Mouse (Mus musculus) erythroid progenitor cell, adult 5-6 weeks (primary cell): ENCODE results near the gene Rtf1. TPM values are rescaled to one million over a fixed set of nuclear protein-coding genes. Genes with fewer than 3 reads are reported as not detected.

ENCODE experiments used
- ATAC-seq: replicated peaks from 2 replicates; pipeline ENCODE4 v1.8.0; 2016; ENCODE audit warnings: moderate number of reproducible peaks, mild to moderate bottlenecking, moderate TSS enrichment, inconsistent platforms; ENCODE audit not compliant: poor library complexity, low FRiP score, severe bottlenecking
- total RNA-seq, 2 experiments: library from RNA; stranded (forward) in 1 of 2; stranded (reverse) in 1 of 2; fragments of 150-400 nt in 1 of 2; fragments of 186-747, 209-891 nt in 1 of 2; gene quantifications; 2 replicates each; pipeline versions ENCODE4 v1.2.3 to v1.2.4; 2015 to 2017; ENCODE audit warnings: low replicate concordance in 2 of 2

Rtf1 gene
- total RNA-seq, 2 experiments from 2014 or later = 23.8 to 42.3 TPM

DNA sequence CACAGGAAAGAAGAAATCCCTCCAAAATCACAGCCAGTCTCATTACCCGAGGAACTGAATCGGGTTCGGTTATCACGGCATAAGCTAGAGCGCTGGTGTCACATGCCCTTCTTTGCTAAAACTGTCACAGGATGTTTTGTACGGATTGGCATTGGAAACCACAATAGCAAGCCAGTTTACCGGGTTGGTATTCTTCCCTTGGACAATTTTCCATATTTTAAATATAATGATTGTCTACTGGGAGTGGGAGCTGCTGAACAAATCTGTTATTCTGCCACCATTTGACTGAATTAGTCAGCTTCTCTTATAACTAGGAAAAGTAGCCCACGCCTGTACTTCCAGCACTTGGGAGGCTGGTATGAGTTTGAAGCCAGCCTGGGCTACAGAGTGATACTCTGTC lies 46.2 kb downstream of the Rtf1 start:
- no peak for ATAC-seq

DNA sequence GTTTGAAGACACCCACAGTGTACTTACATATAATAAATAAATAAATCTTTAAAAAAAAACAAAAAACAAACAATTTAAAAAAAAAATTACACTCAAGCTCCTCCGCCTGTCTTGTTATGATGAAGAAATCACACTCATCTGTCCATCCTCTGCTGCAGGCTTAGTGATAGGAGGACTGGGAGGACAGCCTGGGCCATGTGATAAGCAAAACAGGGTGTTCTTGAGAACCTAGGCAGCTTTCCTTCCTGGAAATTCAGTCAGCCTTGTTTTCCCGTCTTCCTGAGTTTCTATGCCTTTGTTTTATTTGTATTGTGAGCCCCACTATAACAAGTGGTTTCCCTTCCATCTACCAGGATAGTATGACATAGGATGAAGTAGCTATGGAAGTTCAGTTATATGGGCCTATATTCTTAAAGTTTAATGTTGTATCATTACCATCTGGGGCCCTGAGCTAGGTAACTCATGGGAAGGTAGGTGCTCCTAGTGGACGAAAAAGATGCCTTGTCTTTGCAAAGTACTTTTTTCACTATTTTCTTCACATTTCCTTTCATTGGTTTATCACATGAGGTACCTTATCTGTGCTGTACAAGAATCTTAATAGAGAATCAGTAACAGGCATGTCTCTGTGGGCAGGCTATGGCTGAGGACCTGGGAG lies 53.0 kb downstream of the Rtf1 start:
- ATAC-seq = no peak

DNA sequence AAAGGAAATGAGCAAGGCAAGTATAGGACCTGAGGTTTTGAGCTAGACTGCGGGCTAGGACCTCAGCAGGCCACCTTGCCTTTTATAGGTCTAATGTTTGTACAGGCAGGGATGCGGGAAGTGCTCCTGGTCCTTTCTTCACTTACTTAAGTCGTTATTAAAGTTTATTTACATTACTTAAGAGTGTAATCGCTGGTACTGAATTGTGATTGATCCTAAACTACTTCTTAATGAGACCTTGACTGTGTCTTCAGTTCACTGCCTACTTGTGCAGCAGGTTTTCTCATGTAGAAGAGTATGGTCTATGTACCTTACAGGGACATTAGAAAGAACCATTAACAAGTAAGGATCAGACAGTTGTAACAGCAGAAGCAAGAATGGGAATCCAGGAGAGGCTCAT lies 55.9 kb downstream of the Rtf1 start:
- ATAC-seq = no peak

DNA sequence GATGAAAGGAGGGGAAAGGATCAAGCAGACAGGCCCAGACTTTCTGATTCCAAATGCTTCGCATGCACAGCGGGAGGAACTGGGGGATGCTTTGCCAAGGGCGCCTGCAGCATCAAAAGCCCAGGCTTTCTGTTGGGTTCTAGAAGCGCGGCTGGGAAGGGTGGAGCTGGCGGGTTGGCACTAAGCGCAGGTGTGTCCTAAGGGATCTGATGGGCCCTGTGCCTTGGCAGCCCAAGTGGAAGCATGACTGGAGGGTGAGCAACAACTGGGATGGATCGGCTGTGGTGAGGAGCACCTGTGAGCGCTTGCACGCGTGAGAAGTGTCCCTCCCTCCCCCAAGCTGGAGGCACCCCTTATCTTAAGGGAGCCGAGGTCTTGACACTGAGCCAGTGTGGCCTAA lies 62.3 kb downstream of the Rtf1 start:
- no peak for ATAC-seq

DNA sequence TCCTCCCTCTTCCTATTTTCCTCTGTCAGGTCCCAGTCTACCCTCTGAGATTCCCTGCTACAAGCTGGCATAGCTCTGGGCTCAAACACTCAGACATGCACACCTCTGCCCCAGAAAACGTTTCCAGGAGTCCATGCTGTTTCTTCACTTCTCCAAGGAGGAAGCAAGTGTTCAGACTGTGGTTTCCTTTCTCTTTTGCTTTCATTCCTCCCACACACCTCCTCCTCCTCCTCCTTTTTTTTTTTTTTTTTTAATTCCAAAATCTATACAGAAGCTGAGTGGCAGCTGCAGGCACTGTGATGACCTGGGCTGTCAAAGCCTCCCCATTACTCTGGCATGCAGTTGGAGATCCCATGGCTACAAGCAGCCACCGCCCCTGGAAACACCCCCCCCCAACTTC lies 65.7 kb downstream of the Rtf1 start:
- no peak for ATAC-seq

DNA sequence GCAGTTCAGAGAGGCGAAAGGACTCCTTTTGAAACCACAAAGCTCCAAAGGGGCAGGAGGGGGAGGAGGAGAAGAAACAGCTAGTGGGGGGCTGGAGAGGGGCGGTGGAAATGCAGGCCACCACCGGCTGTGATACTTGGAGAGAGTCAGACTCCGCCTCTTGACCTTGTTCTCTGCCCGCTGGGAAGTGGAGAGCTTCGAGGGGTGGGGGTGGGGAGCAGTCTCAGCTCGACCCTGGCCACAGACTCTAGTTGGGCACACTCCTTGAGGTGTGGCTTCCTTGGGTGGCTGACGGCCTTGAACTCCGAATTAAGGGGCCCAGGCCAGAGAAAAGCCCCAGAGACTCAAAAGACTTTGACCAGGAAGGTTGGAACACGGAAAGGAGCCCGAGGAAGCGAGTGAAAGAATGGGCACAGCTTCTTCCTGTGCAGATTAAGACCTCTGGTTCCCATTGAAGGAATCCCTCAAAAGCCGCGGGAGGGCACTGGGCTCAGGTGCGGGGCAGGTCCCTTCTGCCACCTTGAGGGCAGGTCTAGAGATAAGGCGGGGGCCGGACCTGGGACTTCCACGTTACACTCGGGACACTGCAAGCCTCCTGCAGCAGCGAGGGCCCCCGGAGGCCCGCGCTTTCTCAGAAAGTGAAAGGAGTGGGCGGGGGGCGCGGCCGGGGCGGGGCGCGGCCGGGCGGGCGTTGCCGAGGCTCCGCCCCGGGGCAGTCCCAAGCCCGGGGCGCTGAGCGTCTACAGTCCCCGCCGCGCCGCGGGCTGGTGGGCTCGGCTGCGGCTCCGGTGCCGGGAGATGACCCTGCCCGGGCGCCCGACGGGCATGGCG lies 66.9 kb downstream of the Rtf1 start, which contains the start of gene Itpka:
TSS of gene Itpka (plus strand) at position 757 of the 831 bp plus-strand sequence.
- ATAC-seq = peak; percentile 41; the same call in 1 of the 2 replicates

DNA sequence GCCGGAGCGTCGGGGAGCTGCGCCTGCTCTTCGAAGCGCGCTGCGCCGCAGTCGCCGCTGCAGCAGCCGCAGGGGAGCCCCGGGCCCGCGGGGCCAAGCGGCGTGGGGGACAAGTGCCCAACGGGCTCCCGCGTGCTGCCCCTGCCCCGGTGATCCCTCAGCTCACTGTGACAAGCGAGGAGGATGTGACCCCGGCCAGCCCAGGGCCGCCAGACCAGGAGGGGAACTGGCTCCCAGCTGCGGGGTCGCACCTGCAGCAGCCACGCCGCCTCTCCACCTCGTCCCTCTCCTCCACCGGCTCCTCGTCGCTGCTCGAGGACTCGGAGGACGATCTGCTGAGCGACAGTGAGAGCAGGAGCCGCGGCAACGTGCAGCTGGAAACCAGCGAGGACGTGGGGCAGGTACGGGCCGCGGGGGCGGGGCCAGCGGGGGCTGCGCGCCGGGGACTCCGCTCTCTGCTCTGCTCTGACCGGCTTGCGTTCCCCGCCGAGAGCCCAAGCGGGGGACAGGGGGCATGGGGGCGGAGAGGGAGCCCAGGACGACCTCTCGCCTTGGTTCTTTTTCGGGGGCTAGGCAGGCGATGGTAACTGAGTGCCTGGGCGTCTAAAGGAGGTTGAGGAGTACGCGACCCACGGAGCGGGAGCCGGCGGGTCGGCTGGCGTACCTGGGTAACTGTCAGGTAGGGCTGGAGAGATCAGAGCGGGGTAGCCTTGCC lies 67.8 kb downstream of the Rtf1 start:
- ATAC-seq = no peak

DNA sequence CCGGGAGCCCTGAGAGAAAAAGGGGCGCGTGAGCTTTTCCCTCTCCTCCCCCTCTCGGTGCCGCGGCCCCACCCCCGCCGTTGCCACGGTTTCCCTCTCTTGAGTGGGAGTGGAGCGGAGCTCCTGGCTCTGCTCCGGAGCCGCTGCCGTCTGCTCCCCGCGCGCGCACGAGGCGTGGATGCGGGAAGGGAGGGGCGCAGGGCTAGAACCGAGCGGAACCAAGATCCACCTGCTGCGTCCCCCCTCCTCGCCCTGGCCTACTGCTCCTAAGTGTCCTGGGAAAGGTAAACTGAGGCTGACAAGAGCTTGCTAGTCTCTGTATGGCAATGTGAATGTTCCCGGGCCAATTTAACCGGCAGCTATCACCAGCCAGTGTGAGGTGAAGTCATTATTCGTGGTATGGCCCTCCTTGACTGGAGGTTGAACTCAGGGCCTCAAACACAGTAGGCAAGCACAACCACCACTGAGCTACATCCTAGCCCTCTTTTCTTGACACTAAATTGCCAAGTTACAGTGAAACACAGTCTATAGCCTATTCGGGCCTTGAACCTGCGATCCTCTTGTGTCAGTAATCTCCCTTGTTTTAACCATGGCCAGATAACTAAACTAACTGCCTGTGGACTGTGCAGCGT lies 68.4 kb downstream of the Rtf1 start:
- no peak for ATAC-seq

DNA sequence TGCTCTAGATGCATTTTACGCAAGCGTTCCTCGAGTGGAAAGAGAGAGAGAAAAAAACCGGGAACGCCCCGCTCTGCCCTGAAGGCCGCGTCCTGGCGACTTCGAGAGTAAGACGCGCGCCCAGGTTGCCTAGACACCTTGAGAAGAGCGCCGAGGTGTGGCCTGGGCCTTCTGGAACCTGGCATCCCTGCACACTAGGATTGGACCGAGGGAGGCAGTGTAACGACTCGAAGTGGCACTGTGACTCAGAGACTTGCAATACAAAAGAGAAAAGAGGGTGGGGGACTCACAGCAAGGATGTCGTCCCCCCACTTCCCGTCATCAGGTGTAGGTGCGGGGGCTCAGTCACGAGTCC lies 68.9 kb downstream of the Rtf1 start:
- no peak for ATAC-seq

DNA sequence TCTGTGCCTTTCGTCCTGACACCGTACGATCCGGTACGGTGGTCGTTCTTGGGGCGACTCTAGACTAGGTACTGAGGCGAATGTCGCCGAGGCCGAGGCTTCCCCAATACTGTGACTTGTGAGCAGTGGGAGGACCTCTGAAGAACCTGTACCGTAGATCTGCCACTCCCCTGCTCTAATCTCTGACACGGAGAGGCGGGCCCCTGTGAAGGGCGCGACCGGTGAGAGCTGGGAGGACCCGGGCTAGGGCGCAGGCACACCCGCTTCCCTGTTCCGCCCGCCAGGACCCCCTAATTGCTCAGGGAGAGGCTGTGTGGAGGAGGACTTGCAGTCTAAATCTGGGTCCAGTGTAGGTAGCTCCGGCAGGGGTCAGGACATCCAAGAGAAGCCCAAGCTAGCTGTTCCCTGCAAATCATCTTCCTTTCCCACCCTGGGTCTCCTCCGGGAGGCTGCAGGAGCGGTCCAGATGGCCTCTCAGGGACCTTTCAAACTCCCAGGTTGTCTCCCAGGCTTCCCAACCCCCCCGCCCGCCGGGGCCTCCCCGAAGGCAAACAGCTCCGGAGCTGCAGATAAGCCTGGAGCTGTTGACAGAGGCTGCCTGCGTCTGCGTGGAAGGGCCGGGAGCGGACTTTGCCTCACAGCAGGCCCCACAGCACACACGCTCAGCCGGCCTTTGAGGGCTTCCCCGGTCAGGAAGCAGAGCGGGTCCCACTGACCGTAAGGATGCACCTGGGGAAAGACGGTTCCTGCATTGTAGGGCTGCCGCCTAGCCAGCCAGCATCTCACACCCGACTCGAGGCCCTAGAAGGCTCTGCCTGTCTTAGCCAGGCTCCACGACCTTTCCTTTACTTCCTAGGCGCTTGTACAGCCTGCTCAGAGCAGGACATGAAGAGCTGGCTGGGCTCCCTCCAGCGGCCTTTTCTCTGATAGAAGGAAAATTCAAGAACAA lies 69.6 kb downstream of the Rtf1 start:
- ATAC-seq = peak; percentile 13; the same call in 1 of the 2 replicates

DNA sequence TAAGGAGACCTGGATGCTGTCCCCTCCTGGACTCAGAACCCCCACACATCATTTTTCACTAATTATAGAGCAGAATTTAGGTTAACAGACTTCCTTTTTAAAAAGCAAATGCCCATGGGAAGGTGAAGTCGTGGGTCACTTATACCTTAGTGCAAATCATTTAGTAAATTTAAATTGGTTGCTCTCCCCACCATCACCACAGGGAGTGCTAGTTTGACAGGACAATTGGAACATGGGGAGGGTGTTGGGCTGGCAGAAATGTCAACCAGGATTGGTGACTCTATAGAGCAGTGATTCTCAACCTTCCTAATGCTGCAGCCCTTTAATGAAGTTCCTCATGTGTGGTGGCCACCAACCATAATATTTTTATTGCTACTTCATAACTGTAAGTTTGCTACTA lies 70.4 kb downstream of the Rtf1 start:
- ATAC-seq = no peak

DNA sequence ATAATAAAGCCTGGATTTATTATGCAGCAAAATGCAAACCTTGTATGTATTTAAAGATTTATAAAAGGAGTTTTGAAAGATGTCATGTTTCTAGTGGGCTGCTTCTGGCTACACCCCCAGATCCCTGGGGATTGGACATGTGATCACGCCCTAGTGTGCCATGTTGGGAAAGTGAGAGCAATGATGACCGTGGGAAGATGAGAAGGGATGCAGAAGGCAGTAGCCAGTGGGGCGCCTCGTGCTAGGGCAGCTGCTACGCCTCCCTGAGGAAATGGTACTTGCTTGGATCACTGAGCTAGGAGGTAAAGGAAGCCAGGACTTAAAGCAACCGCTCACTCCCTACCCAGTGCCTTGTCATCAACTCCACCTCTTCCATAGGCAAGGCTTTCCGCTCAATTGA lies 72.7 kb downstream of the Rtf1 start:
- ATAC-seq = no peak

DNA sequence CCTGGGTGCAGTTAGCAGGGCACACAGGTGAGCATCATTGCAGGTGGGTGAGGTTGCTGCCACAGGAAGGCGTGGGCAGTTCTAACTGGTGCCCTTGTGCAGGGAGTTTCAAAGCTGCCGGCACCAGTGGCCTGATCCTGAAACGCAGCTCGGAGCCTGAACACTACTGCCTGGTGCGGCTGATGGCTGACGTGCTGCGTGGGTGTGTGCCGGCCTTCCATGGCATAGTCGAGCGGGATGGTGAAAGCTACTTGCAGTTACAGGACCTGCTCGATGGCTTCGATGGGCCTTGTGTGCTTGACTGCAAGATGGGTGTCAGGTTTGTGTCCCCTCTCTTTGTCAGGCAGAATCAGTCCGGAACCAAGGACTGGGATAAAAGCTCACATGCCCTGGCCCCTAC lies 74.4 kb downstream of the Rtf1 start:
- ATAC-seq = no peak

DNA sequence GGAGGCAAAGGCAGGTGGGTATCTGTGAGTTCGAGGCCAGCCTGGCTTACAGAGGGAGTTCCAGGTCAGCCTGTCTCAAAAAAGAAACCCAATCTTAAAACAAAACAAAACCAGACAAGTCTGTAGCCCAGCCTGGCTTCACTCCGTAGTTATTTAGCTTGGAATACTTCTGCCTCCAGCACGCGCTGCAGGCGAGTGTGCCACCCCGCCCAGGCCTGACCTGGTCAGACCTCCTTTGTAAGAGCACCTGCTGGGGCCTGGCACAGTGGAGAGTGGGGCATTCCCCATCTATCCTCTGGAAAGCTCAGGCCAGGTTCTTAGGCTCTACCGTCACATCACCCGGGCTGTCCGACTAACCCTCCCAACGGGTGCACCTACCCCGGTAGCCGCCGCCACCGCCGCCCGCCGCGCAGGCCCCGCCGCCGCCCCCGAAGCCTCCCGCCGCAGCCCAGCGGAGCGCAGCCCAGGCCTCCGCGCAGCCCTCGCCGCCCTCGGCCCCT lies 82.8 kb downstream of the Rtf1 start:
- ATAC-seq = no peak

DNA sequence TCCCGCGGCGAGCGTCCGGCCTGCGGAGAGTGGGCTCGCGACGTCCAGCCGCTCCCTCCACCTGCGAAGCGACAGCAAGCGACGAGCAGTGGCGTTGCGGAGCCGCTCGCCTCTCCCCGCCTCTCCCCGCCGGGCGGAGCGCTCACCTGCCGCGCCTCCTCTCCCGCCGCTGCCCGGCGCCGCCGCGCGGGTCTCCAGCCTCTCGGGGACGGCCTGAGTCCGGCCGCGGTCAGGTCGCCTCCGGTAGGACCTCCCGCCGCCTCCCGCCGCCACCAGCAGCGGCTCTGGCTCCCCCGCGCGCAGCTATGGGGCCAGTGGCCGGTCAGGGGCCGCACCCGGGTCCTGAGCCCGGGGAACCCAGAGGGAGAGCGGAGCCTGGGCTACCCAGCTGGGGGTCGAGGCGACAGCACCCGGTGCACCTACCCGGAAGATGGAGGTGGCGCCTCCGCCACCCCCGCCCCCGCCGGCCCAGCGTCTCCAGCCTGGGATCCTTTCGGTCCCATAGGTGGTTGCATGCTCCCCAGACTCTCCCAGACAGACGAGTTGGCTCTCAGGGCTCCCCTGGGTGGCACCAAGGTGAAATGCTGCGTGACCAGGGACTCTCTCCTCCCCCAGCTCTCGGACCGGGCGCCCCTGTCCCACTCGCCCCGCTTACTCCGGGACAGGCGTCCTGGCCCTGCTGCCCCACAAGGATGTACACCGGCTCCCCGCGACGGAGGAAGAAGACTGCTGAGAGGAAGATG lies 83.4 kb downstream of the Rtf1 start:
- no peak for ATAC-seq

DNA sequence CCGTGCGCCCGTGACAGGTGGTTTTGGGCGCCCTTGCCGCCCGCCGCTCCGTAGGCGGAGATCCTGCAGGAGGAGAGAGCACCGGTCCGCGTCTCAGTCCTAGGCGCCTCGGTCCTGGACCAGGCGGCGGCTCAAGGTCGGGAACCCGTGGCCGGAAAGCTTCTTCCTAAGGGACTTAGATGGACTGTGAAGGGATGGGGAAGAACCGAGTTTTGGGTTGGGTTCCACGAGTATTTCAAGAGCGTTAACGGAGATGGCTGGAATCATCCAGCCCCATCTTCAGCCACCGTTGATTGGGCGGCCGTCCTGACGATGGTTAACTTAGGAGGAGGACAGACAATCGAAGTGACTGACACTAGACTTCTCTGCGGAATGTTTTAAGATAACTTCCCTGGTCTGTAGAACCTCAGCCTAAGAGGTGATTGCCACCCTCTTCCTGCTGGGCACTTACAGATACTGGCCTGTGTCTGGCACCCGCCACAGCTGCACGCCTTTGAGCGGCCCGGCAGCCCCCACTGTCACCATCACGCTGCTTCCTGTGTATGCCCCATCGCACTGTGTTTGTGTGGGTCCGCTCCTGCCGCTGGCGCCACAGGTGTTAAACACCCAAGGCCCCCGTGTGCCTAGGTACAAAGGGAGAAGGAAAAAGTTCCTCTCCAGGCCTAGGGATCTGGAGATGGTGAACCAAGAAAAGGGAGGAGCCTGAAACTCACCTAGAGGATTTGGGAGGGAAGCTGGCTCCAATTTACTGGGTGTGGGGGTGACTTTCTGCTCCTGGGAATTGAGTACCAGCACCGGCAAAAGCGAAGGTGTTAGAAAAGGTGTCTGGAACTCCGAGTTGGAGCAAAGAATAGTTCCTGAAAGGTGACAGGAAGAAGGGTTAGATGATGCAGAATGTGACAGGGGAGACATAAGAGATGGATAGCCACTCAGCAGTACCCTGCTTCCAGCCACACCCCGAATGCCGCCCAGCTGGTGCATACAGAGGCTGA lies 84.3 kb downstream of the Rtf1 start:
- ATAC-seq = no peak

DNA sequence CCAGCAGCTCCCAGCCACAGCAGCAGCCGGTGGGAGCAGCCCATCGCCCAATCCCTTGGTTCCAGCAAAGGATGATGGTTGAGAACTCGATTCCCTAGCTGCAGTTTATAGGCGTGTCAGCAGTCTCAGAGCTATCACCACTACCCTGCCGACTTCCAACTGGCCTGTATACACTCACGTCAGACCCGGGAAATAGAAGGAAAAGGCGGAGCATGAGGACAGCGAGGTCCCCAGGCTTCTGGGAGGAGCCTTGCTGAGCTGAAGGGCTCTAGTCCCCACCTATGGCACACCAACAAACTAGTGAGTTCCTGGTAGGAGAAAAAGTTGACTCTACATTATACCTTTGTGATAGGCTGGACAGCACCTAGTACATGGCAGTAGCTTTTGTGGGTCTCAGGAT lies 85.4 kb downstream of the Rtf1 start, which contains the start of gene Ltk:
TSS of gene Ltk (minus strand) at position 181 of the 400 bp plus-strand sequence.
- no peak for ATAC-seq
